Mouse (Mus musculus) heart, postnatal 10 days (tissue): Measurements from ENCODE around the gene Senp1. TPM values are rescaled to one million over a fixed set of nuclear protein-coding genes. Genes with fewer than 3 reads are reported as not detected.

Source experiments
- DNase-seq, 2 experiments: peaks; one replicate each; pipeline ENCODE4 v3.0.0; 2021
- intact Hi-C: fragments of 180-260 bp; cut with DNase I; formaldehyde crosslinking; loops from one replicate; pipeline ENCODE4 v1.15.1; 2025
- total RNA-seq, 2 experiments: library from RNA; stranded (reverse); gene quantifications; 2 replicates each; pipeline ENCODE4 v1.2.3; 2021

Senp1 gene
- total RNA-seq, 2 experiments from 2014 or later, result 16.7 to 18.5 TPM

GRCm38 (mm10) chr15:98004740-98005159 lies 88.8 kb downstream of the Senp1 start:
- intact Hi-C loops, result no loop called here
- DNase-seq, result no peak

GRCm38 (mm10) chr15:98003822-98004739 lies 89.5 kb downstream of the Senp1 start, which contains the start of gene Col2a1:
Col2a1 (minus strand) TSS chr15:98004695.
- intact Hi-C loops, result no loop called here
- no peak for DNase-seq

GRCm38 (mm10) chr15:98002991-98003821 lies 90.3 kb downstream of the Senp1 start:
- DNase-seq, result peak in 1 of 2 experiments; percentile 47

GRCm38 (mm10) chr15:98002113-98002990 lies 91.2 kb downstream of the Senp1 start:
- intact Hi-C loops, result no loop called here
- DNase-seq, result peak in 1 of 2 experiments; percentile 21

More at GRCm38 (mm10) chr15:98002991-98003821, 90.3 kb downstream of the Senp1 start:
- intact Hi-C loops, result no loop called here

- intact Hi-C loops, result no loop called here
- peak in 1 of 2 experiments; percentile 45 for DNase-seq
Observed at GRCm38 (mm10) chr15:98001321-98002112, 92.0 kb downstream of the Senp1 start.

- intact Hi-C loops, result no loop called here
- DNase-seq, result no peak
Observed at GRCm38 (mm10) chr15:97999991-98000390, 93.6 kb downstream of the Senp1 start.

- intact Hi-C loops, result no loop called here
- DNase-seq, result no peak
Observed at GRCm38 (mm10) chr15:97999546-97999945, 94.0 kb downstream of the Senp1 start.

- DNase-seq, result peak; percentile 44 to 51
- intact Hi-C loops, result no loop called here
Observed at GRCm38 (mm10) chr15:97996716-97997256, 96.8 kb downstream of the Senp1 start.

GRCm38 (mm10) chr15:97992712-97993286 lies 100.7 kb downstream of the Senp1 start:
- intact Hi-C loops, result no loop called here

GRCm38 (mm10) chr15:97992027-97992711 lies 101.4 kb downstream of the Senp1 start:
- DNase-seq, result no peak
- intact Hi-C loops, result no loop called here

More at GRCm38 (mm10) chr15:97992712-97993286, 100.7 kb downstream of the Senp1 start:
- DNase-seq, result peak; percentile 86 to 88

GRCm38 (mm10) chr15:97991285-97991895 lies 102.2 kb downstream of the Senp1 start:
- intact Hi-C loops, result no loop called here

GRCm38 (mm10) chr15:97990721-97991120 lies 102.8 kb downstream of the Senp1 start:
- no peak for DNase-seq
- intact Hi-C loops, result no loop called here

More at GRCm38 (mm10) chr15:97991285-97991895, 102.2 kb downstream of the Senp1 start:
- DNase-seq, result no peak

- intact Hi-C loops, result no loop called here
- no peak for DNase-seq
Observed at GRCm38 (mm10) chr15:97990124-97990523, 103.4 kb downstream of the Senp1 start.

GRCm38 (mm10) chr15:97989544-97989943 lies 104.0 kb downstream of the Senp1 start:
- intact Hi-C loops, result no loop called here
- DNase-seq, result no peak
